Mouse (Mus musculus) stomach, postnatal 0 days (tissue): Measurements from ENCODE around the gene Bcat1. TPM values are rescaled to one million over a fixed set of nuclear protein-coding genes. Genes with fewer than 3 reads are reported as not detected.

Source experiments
- ATAC-seq: fragments of 200-750 bp; cut with Nextera tagmentation; 2 replicates; pipeline ENCODE4 v1.8.0; 2017; ENCODE audit not compliant: low FRiP score, low TSS enrichment
- DNase-seq: peaks from one replicate; pipeline ENCODE4 v3.0.0-alpha.2; 2016; ENCODE audit warnings: low spot score
- H3K27ac ChIP-seq: fragments of 300-500 bp; sonication (generic); replicated peaks from 2 replicates; pipeline ENCODE4 v1.5.1; 2014; ENCODE audit warnings: mild to moderate bottlenecking, control low read depth
- H3K27me3 ChIP-seq: fragments of 300-500 bp; sonication (generic); 2 replicates; pipeline ENCODE4 v1.6.1; 2014; ENCODE audit warnings: low read length; ENCODE audit not compliant: control insufficient read depth, insufficient read depth
- H3K36me3 ChIP-seq: fragments of 300-500 bp; sonication (generic); 2 replicates; pipeline ENCODE4 v1.6.1; 2014; ENCODE audit warnings: low read length, mixed read lengths; ENCODE audit not compliant: control insufficient read depth, insufficient read depth
- H3K4me1 ChIP-seq: fragments of 300-500 bp; sonication (generic); replicated peaks from 2 replicates; pipeline ENCODE4 v1.6.1; 2014; ENCODE audit warnings: antibody characterized with exemption; ENCODE audit not compliant: control insufficient read depth, insufficient read depth
- H3K4me2 ChIP-seq: fragments of 300-500 bp; sonication (generic); replicated peaks from 2 replicates; pipeline ENCODE4 v1.6.1; 2014; ENCODE audit warnings: low read depth, mild to moderate bottlenecking, control low read depth, moderate library complexity
- H3K4me3 ChIP-seq: fragments of 300-500 bp; sonication (generic); 2 replicates; pipeline ENCODE4 v1.5.1; 2014; ENCODE audit warnings: low read depth, low read length, control low read depth
- H3K9ac ChIP-seq: fragments of 300-500 bp; sonication (generic); 2 replicates; pipeline ENCODE4 v1.6.1; 2014; ENCODE audit warnings: mild to moderate bottlenecking, low read length, control low read depth, mixed read lengths
- H3K9me3 ChIP-seq: fragments of 300-500 bp; sonication (generic); 2 replicates; pipeline ENCODE4 v1.6.1; 2016; ENCODE audit warnings: low read length; ENCODE audit not compliant: control insufficient read depth
- CTCF ChIP-seq: IDR thresholded peaks from 2 replicates; pipeline ENCODE4 v1.5.1; 2016; ENCODE audit warnings: antibody characterized with exemption, low read depth, mild to moderate bottlenecking, moderate library complexity
- EP300 ChIP-seq: optimal IDR thresholded peaks from 2 replicates; pipeline ENCODE3; 2016; ENCODE audit warnings: antibody characterized with exemption
- WGBS: fragments of 180-500 bp; shearing (Covaris S2); extraction: QIAGEN DNeasy Blood & Tissue Kit; methylation state at CpG from one replicate; pipeline ENCODE4 v1.1.7; 2014; 5-methylcytosine and 5-hydroxymethylcytosine counted together
- polyA plus RNA-seq: library from polyadenylated mRNA; unstranded; fragments of >200 nt; fragmentation: Nextera tagmentation; extraction: Ambion mirVana; gene quantifications from 2 replicates; pipeline ENCODE4 v1.2.1, GENCODE M21; 2015

Bcat1 gene
- polyA plus RNA-seq, 1 experiment from 2014 or later, result 7.4 TPM

DNA sequence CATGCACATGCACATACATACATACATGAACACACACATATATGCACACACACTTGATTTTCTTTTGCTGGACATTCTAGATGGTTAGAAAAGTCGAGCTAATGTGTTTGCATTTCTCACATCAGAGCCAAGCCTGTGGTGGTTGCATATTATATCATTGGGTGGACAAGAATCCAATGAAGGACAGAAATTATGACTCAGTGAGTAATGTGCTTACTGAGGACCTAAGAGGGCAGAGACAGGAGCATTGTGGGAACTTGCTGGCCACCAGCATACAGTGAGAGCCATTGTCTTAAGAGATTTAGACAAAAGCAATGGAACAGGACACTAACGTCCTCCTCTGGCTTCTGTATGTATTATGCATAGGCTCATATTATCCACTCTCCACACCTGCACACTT, 38.6 kb upstream of the Bcat1 start:
- no peaks in the 10 kb centered on the region for H3K36me3 ChIP-seq
- no peak for DNase-seq
- no peak for ATAC-seq
- H3K4me3 ChIP-seq, result no peak overlapping the region
- H3K9me3 ChIP-seq, result no peaks in the 10 kb centered on the region
- H3K9ac ChIP-seq, result no peak overlapping the region
- TF ChIP-seq CTCF (no peak), EP300 (no peak)
- WGBS, result 70% methylated on average over 2 of the region's 2 CpGs
- H3K27me3 ChIP-seq, result no peaks in the 10 kb centered on the region
- H3K4me1 ChIP-seq, result no peaks in the 10 kb centered on the region
- H3K27ac ChIP-seq, result no peak overlapping the region
- no peak overlapping the region for H3K4me2 ChIP-seq

DNA sequence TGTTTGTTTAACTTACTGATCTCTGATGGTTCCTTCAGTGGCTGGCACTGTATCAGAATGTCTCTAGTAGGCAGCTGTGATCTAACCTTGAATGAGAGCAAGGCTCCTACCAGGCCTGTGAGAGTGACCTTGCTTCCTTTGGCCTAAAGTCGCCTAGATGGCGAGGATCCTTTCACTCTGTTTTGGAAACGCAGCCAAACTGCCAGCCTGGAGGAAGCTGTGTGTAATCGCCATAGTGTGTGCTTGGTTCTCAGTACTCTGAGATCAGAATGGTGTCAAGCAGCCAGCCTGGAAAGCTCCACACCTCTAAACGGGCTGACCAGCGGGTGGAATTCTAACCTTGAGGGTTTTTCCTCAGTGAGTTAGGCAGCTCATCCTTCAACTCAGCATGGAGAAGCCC, 36.9 kb upstream of the Bcat1 start:
- DNase-seq (no peak), ATAC-seq (no peak)
- H3K4me3 ChIP-seq, result no peak overlapping the region
- no peaks in the 10 kb centered on the region for H3K4me1 ChIP-seq
- TF ChIP-seq EP300 (no peak), CTCF (no peak)
- 50% methylated on average over 6 of the region's 6 CpGs for WGBS
- H3K4me2 ChIP-seq, result no peak overlapping the region
- H3K9me3 ChIP-seq, result no peaks in the 10 kb centered on the region
- no peak overlapping the region for H3K9ac ChIP-seq
- no peak overlapping the region for H3K27ac ChIP-seq
- H3K27me3 ChIP-seq, result no peaks in the 10 kb centered on the region
- H3K36me3 ChIP-seq, result no peaks in the 10 kb centered on the region

DNA sequence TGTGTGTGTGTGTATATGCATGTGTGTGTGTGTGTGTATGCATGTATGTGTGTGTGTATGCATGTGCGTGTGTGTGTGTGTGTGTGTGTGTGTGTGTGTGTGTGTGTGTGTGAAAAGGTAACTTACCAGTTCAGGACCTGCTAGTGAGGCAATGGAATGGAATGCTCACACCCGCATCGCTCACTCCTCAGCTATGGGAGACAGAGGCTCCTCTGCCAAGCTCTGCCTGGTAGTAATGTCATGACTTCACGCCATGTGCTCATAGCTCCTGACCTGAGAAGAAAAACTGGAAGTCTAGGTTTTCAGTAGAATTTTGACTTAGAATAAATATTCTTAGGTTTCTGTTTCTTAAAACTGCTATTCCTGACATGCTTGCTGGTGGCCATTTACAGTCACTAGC, 34.8 kb upstream of the Bcat1 start:
- H3K27ac ChIP-seq, result no peak overlapping the region
- no peak for TF ChIP-seq CTCF
- no peak for TF ChIP-seq EP300

DNA sequence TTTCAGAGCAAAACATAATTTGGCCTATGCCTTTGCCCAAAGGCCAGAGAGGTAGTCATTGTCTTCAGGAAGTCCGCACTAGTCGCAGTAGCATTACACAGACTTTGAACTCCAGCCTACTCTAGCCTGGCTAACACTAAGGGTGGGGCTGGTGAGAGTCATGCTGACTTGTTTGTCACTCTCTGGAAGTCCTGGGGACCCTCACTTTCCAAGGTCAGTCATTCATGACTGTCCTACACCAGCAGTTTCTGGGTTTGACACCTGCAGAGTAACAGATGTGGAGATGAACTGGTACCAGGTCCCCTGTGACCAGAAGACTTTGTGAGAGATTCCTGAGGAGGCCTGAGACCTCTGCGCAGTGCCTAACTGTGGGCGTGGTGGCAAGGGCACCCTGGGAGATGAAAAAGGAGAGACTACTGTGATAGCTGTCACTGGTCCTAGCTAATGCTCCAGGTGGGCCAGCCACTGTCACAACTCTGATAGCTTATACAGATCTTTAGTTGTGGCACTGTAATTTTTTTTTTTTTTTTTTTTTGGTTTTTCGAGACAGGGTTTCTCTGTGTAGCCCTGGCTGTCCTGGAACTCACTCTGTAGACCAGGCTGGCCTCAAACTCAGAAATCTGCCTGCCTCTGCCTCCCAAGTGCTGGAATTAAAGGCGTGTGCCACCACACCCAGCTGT, 30.3 kb upstream of the Bcat1 start:
- TF ChIP-seq CTCF, result no peak
- DNase-seq, result no peak
- no peak overlapping the region for H3K4me2 ChIP-seq
- H3K36me3 ChIP-seq, result no peaks in the 10 kb centered on the region
- WGBS, result 85% methylated on average over 5 of the region's 6 CpGs
- no peak overlapping the region for H3K27ac ChIP-seq
- no peaks in the 10 kb centered on the region for H3K9me3 ChIP-seq
- no peaks in the 10 kb centered on the region for H3K27me3 ChIP-seq
- no peak overlapping the region for H3K4me3 ChIP-seq
- no peak overlapping the region for H3K9ac ChIP-seq
- peak; percentile 82 for ATAC-seq
- H3K4me1 ChIP-seq, result no peaks in the 10 kb centered on the region

More for the DNA sequence above, 34.8 kb upstream of the Bcat1 start:
- no peak for DNase-seq
- H3K4me3 ChIP-seq, result no peak overlapping the region
- no peak overlapping the region for H3K9ac ChIP-seq
- no peak overlapping the region for H3K4me2 ChIP-seq
- H3K27me3 ChIP-seq, result no peaks in the 10 kb centered on the region
- H3K9me3 ChIP-seq, result no peaks in the 10 kb centered on the region
- no peak for ATAC-seq
- no peaks in the 10 kb centered on the region for H3K36me3 ChIP-seq
- H3K4me1 ChIP-seq, result no peaks in the 10 kb centered on the region
- 81% methylated on average over 4 of the region's 4 CpGs for WGBS

DNA sequence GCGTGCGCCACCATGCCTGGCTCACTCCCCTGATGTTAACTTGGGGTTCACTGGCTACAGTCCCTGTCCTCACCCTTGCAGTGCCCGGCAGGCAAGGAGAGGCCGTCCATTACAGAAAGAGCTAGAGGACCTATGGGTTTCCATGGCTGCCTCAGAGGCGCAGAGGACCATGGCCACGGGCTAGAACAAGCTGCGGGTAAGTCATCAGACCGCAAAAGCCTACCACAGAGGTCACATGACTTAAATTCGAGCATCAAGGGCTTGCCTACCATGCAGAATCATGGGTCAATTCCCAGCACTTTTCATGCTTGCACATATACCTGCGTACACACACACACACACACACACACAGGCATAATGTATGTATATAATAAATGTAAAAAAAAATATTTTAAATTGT, 29.5 kb upstream of the Bcat1 start:
- DNase-seq, result no peak
- WGBS, result 95% methylated on average over 10 of the region's 10 CpGs
- no peak for ATAC-seq
- TF ChIP-seq EP300, result no peak
- TF ChIP-seq CTCF, result no peak
- H3K4me3 ChIP-seq, result no peak overlapping the region
- H3K4me2 ChIP-seq, result no peak overlapping the region
- H3K4me1 ChIP-seq, result no peaks in the 10 kb centered on the region
- H3K9ac ChIP-seq, result no peak overlapping the region
- no peaks in the 10 kb centered on the region for H3K9me3 ChIP-seq
- H3K36me3 ChIP-seq, result no peaks in the 10 kb centered on the region
- no peaks in the 10 kb centered on the region for H3K27me3 ChIP-seq
- no peak overlapping the region for H3K27ac ChIP-seq

DNA sequence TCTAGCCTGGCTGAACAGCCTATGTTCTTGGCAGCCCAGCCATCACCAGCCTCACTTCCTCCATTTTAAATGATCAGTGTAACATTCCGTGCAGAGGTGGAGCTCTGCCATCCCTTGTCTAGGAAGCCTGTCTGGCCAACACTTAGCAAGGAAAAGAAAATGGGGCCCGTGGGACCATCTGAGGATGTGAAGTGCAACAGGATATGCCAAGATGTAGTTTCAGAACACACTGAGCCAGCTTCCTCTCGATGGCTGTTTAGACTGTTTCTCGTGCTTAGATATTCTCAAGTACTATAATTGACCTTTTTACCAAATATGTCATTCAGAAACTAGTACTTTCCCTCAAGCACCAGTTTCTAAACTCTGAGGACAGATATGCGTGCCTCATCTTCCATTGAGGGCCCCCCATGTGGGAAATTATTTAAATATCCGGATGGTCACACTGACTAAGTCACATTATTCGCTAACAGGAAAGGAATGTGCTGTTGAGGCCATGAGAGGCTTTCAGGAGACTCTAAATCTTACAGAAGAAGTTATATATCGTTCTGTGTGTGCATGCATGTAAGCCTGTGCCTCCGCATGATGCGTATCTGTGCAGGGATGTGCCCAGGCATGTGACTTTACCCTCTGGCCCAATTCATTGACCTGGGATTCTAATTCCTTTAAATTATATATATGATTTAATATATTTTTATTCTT, 28.4 kb upstream of the Bcat1 start:
- Histone ChIP-seq H3K4me2 (no peak overlapping the region), H3K36me3 (no peaks in the 10 kb centered on the region), H3K27me3 (no peaks in the 10 kb centered on the region), H3K4me3 (no peak overlapping the region), H3K9me3 (no peaks in the 10 kb centered on the region), H3K9ac (no peak overlapping the region), H3K27ac (no peak overlapping the region), H3K4me1 (no peaks in the 10 kb centered on the region)
- DNase-seq (no peak), ATAC-seq (no peak)
- TF ChIP-seq EP300 (no peak), CTCF (no peak)
- 58% methylated on average over 10 of the region's 10 CpGs for WGBS
